Mouse (Mus musculus) olfactory bulb, adult 2 months (tissue): ENCODE results near the gene Gldc.

ENCODE experiments used
- CTCF ChIP-seq: fragments of 200-500 bp; IDR thresholded peaks from 2 replicates; pipeline ENCODE4 v1.5.1; 2012; ENCODE audit warnings: low read depth, mild to moderate bottlenecking, low read length, moderate library complexity; ENCODE audit not compliant: insufficient read depth
- POLR2A ChIP-seq: fragments of 200-500 bp; IDR thresholded peaks from 2 replicates; pipeline ENCODE4 v1.6.1; 2012; ENCODE audit warnings: mild to moderate bottlenecking, low read depth, low read length, moderate library complexity; ENCODE audit not compliant: insufficient read depth

DNA sequence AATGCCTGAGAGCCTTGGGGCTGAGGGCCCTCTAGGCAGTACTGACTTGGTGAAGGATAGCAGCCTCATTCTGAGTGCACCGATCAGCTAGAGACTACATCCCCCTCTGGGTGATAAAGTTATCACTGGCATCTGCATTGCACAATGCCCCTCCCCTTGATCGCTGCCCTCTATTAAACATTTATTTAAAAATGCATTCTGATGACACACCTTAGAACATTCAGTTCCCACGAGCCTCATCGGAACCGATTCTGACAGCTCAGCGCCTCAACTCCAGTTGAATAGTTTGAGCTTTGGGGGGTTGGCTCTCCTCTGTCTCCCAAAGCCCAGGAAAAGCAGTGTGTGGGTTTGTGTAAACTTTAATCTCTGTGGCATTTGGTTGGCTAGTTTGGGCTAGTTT, 4.9 kb downstream of the Gldc start:
- TF ChIP-seq POLR2A (no peak), CTCF (no peak)
